Mouse (Mus musculus) brain, embryonic 18.5 days (tissue): ENCODE measurements around the gene Tekt4.

Experiments
- DNase-seq: peaks from one replicate; pipeline ENCODE4 v3.0.0-alpha.2; 2012; ENCODE audit warnings: low read depth, low spot score

The Tekt4 gene

DNA sequence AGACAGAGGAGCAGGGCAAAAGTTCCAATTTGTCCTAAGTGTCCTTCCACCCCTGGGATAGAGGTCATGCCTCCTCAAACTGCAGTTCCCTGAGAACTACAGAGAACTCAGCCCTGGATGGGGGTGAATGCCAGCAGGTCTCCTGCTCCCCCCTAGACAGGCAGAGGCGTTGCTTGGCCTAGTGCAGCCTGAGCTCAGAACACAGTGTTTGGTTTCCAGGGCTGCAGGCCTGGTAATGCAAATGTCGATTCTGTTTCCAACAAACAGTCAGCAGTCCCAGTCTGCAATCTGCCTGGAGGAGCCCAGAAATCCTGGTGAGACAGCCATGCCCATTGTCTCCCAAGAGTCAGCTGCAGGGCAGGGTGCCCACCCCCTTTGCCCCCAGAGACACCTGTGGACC lies at the start of gene Tekt4:
Gene Tekt4 (plus strand): TSS at position 344 of the 400 bp plus-strand sequence.
- no peak for DNase-seq

DNA sequence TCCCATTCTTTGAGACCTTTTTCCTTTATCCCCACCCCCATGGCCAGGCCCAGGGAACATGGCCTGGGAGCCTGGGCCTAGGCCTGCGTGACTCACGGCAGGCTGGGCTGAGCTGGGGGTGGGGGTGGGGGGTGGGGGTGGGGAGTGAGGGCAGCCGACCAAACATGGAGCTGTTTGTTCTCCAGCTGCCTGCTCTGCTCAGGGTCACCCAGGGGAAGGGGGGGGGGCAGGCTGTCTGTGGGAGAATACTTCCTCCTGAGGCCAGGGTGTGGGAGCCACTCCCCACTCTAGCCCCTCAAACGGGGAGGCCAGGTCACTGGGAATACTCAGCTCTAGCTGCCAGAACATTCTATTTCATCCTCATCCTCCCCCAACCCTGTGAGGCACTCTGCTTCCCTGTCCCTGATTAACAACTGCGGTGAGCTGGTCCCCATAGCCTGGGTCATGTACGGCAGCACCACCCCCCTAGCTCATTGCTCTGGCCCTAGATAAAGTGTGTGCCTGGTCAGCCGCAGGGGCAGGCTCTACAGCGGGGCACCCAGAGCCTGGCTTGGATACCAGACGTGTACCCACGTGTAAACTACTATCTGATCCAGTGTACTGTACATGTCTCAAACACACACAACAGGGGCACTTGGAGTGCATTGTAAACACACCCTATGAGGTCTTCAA lies 49.1 kb upstream of the Tekt4 start:
- no peak for DNase-seq

DNA sequence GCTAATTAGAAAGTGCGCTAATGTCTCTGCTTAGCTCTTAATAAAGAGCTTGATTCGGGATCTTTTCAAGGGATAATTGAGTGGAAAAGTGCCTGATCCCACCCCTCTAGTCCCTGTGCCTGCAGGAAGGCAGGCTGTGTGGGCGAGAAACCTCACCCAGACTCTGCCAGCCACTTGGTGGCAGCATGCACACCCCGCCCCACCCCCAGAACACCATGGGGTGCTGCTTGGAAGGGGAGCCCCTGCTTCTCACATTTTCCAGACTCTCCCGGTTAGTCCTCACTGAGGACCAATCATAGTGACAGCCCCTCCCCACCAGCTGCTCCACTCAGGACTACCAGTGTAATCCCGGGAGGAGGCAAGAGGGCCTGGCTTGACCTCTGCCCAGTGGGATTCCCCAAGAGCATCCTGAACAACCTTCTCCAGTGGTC lies 48.4 kb upstream of the Tekt4 start:
- DNase-seq: no peak

DNA sequence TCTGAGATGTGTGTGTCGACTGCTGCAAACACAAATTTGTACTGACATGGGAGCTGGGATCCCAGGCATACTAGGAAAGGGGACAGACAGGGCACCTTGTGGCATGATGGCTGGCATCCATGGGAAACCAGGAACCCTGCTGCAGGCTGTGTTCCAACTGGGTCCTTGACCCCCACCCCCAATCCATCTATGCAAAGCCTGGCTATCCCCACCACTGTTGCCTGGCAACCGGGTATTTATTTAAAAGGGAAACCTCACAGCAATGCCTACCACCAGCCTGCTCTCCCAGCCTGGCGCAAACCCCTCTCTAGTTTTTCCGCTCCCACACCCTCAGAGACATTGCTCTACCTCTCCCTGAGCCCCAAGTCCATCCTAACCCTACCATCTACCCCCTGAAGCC lies 47.1 kb upstream of the Tekt4 start:
- DNase-seq: no peak

DNA sequence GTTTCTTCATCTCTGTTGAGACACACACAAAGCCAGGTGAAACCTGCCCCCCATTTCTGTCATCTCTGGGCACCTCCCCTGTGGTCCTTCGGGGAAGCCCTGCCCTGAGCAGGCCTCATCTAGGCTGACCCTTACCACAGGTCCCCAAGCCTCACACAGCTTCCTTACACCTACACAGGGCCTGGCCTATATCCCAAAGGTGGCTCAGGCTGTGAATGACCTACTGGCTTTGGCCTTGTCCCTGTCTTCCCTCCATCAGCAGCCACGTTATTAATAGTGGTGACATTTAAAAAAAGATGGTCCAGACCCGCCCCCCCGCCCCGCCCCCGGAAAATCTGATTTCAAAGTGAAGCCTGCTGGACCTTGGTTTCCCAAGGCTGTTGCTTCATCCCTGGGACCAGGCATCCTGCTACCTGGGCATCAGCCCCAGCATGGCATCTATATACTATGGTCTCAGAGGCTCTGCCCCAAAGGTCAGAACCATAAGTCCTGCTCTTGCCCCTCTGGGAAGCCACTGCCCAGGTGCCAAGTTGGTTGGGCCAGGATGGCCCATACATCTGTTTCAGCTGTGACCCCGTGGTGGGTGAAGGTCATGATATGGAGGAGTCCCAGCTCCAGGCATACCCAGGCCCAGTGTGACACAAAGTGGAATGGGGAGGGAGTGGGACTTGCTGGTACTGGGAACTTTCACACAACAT lies 46.0 kb upstream of the Tekt4 start:
- DNase-seq: no peak

DNA sequence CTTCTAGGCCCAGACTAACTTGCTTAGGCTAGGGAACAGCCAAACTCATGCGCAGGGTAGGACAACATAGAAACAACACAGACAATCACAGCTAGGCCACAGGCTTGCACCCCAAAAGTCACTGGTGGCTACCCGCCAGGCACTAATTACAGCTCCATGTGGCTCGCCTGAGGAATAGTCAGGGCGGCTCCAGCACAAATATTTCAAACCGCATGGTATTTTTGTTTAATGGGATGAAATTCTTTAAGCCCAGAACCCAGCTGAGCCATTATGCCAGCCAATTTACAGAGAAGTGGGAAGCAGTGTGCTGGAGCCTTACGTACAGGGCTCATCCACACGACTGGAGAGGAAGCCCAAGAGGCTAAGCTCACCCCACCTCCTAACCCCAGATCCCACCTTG lies 44.8 kb upstream of the Tekt4 start:
- no peak for DNase-seq

DNA sequence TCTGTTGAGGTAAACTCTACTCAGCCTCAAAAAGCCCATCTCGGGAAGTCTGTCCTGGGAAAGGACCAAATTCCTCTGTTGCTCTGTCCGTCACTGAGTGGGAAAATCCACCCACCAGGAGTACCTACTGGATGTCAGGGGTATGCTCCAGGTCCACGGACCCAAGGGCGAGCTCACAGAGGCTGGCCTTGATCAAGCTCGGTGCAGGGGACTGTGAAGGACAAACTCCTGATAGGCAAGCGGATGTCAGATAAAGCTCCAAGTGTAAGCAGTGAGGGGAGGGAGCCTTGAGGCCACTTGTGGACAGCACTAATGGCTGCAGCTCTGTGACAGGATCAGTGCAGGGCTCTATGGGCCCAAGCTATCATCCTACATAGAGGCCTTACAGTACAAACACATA lies 44.2 kb upstream of the Tekt4 start:
- no peak for DNase-seq

DNA sequence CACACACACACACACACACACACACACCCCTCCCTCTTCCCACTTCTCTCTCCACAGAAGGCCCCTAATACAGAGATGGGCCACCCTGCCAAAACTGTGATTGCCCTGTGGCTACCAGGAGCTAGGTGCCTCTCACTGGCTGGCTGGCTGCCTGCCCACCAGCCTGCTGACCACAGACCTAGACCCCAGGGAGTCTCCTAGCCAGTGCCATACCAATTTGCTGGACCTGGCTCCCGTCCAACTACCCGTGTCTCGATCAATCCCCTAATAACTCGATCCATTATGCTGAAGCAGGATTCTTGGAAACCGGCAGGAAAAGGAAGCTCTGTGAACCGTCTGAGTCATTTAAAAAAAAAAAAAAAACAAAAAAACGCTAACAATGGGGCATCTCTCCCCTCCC lies 43.6 kb upstream of the Tekt4 start:
- DNase-seq: no peak

DNA sequence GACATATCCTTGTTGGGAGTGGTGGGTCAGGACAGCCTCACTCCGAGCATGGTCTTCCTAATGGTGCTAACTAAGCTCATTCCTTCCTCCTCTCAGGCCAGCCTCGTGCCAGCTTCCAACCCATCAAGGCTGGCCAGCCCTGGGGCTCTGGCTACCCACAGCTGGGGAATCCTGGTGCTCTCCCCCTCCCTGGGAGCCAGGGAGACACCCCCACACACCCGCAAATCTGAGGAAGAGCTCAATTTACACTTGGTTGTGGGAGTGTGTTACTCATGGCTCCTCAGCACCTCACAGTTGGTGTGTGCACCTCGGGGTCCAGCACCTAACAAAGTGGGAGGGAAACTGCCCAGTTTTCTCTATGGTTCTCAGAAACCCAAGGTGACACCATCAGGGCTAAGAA lies 43.2 kb upstream of the Tekt4 start:
- no peak for DNase-seq

DNA sequence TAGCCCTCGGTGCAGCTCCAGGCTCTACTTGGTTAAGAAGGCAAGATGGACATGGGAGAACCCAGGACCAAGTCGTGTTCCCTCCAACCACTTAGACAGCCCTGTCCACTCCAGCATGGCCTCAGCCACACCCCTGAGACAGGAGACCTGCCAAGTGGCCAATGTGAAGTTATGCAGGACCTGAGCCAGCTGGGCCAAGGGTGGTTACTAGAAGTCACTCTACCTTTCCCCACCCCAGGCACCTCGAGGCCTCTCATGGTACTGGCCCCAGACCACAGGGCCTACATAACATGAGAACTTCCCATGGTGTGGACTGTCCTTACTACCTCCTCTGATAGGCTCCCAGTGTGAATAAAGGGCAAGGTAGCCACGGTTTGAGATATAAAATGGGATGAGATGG lies 40.2 kb upstream of the Tekt4 start:
- no peak for DNase-seq

DNA sequence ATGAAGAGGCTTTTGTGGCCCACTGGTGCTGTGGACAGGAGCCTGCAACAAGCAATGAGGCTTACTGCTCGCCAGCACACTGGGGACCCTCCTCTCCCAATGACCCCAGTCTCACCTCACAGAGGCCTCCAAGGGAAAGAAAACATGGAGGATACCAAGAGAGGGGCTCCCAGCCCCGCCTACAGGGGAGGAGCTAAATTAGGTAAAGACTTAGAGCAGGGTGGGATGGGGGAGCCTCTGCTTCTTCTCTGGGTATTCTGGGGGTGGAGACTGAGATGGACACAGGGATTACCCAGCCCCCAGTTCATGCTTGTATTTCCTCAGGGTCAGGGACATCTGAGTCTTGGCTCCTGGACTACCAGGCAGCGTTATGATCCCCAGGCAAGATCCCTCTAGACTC lies 39.5 kb upstream of the Tekt4 start:
- no peak for DNase-seq

DNA sequence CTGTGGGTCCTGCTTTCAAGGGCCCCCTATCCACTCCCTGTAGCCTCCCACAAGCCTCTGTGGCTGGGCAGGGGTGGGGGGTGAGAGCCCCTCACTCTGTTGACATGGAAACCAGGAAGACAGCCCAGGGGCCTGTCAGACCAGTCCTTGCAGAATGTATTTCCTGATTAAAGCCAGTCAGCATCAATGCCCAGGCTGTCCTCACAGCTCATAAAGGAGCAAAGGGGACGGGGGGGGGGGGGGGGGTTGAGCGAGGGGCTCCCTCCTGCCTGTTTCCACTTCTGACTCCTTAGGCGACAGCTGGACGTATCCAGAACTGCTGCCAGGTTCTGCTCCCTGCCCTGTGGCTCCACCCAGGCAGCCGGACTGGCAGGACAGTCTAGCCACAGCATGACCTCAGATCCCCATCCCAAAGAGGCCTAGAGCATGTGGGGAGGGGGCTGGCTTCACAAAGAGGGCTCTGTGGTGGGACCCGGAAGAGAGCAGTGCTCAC lies 38.9 kb upstream of the Tekt4 start:
- no peak for DNase-seq

DNA sequence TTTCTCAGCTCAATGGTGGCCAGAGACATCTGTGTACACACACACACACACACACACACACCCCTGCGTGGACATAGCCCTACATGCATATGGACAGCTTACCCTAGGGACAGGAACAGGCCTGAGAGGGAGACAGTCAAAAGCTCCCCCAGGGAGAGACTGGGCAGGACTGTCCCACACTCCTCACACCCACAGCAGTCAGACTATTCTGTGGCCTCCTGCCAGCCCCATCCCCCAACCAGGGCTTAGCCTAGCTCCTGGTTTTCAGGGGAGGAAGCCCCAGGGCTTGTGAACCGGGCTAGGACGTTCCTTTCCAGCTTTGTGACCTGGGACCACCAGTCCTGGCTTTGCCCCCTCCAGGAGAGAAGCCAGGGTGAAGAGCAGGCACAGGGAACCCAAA lies 38.2 kb upstream of the Tekt4 start:
- no peak for DNase-seq

DNA sequence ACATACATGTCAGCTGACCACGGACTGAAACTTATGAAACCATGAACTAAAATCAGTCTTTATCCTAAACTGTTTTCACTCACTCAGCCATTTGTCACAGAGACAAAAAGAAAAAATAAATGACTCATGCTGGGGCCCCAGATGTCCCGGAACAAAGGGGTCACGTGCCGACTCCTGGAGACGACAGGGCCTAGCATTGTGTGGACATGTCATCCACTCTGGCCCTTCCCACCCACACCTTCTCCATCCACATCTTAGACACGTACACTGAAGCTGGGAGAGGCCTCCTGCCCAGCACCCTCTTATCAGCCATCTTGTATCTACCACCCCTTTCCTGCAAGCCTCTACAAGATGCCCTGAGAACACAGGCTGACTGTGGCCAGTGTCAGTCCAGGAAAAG lies 36.4 kb upstream of the Tekt4 start:
- no peak for DNase-seq

DNA sequence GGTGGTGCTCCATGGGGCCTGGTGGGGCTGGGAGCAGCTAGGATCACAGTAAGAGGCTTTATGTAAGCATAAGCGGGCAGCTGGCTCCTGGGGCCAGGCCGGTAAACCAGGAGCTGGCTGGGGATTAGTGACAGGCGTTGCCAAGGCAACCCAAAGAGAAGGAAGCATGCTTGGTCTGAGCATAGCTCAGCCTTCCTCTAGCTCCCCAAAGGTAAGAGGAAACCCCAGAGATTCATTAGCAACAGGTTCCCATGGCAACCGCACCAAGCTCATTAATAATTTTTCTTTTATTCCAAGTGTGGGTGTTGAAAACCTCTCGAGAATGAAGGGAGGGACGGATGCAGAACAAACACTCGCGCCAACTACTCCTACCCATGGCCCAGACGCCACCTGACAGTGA lies 35.5 kb upstream of the Tekt4 start:
- DNase-seq: no peak

DNA sequence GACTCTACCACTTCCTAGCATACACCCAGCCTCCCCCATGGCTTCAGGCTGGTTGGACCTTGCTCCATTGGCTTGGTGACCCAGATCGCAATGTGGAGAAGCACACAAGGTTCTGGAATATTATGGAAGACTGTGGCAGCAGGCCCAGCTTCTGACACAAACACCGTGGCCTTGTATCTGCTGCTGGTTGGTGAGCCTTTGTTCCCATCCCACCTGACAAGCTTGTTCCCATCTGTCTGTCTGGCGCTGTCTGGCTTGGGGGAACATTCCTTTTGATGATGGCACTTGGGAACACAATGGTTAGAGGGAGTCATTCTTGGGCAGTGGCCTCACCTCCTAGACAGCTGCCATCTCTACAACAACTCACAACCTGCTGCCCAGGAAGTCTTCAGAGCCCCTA lies 33.4 kb upstream of the Tekt4 start:
- DNase-seq: no peak

DNA sequence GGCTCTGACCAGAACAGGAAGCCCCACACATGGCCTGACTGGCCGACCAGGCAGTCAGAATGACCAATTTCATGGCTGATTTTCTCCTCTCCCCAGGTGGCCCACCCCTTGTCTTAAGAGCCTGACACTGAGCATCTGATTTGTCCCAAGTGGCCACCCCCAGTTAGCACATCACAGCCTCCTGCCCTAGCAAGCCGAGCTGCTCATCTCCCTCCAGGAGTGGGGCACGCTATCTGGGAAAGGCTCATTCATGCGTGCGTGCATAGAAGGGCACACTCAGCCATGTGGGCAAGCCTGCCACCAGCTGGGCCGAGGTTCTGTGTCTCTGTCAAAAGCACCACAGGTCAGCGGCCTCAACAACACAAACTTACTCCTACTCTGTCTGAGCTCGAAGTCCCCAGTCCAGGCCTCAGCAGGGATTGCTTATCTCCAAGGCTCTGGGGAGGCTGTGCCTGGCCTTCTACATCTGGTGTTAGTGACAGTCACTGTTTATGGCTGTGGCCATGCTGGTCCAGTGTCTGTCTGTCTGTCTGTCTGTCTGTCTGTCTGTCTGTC lies 29.8 kb upstream of the Tekt4 start:
- DNase-seq: no peak

DNA sequence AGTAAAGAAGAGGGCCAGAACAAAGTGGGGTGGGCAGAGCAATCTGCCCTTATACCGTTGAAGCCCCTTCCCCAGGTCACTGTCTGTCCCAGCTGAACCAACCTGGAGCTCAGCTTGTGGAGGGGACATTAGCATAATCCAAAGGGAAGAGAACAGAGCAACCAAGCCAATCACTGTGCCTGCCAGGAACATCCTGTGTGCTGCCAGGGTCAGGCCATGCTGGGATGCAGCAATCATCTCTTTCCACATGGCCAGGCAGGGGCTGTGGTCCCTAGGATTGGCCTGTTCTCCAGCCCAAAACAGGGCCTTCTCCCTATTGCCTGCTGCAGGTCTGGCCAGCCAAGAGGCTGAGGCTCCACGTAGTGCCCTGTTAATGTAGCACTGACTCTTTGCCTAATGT lies 28.4 kb upstream of the Tekt4 start:
- DNase-seq: no peak

DNA sequence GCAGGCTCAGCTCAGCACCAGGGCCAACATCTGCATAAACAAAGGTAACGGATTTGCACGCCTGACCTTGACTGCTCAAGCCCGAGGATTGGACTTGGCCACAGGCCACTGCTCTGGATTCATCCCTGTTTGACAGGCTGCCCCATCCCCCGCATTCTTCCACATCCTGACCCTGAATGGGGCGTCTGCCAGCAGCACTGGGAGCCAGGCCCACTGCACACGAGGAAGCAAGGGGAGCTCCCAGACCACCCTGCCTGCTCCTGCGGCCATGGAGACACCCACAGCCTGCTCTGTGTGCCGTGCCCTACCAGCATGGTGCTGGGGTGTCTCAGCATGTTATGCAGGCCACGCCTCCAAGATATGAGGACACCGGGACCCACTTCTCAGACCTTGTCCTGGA lies 27.0 kb upstream of the Tekt4 start:
- no peak for DNase-seq

DNA sequence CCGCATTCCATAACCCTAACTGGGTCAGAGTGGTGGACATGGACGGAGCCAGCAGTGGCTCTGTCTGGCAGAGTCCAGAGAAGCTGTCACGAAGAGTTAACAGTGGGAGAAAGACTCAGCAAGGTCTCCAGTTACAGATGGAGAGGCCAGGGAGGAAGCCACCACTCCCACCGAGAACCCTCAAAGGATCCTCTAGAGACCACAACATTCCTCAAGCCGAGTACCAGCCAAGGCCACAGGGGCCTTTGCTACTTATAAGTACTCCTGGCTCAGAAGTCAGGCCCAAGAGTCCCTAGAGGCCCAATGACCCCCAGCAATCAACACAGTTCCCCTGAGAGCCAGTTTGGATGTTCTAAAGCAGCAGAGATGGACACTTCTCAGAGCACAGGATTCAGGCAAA lies 25.2 kb upstream of the Tekt4 start:
- DNase-seq: no peak

DNA sequence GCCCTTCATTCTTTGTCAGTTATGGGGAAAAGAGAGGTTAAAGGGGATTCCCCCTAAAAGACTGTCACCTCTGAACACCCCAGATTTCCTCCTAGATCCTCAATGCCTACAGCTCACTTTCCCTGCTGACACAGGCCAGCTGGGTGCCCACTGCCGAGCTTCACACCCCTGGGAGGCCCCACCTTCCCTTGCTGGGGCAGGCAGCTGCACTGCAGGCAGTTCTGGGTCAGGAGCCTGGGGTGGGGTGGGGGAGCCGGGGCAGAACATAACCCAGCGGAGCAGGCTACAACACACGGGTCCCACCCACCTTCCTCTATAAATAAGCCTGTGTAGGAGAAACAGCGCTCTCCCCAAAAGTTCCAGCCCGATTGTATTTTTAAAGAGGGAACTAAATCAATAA lies 24.5 kb upstream of the Tekt4 start:
- DNase-seq: no peak

DNA sequence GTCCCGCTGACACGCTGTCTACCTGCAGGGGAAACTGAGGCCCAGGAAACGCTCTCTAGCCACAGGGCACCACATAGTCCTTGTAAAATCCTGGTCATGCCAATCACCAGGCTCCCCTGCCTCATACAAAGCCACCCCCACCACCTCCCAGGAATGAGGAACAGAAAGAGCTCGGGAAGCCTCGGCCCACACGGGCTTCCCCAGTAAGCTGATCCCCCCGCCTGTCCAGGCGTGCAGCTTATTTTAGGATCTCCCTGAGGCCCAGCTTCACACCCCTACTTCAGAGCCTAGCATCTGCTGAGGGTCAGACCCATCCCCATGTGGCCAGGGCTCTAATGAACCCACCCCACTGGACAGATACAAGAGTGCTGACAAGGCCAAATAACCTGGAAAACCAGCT lies 23.9 kb upstream of the Tekt4 start:
- no peak for DNase-seq
